Mouse (Mus musculus) heart, postnatal 4 days (tissue): Measurements from ENCODE around the gene Gm11060. TPM values are rescaled to one million over a fixed set of nuclear protein-coding genes. Genes with fewer than 3 reads are reported as not detected.
A peak's percentile ranks its signal among the peaks of the same experiment; 100 is the strongest.

ENCODE experiments used
- DNase-seq: peaks from one replicate; pipeline ENCODE4 v3.0.0; 2021
- total RNA-seq, 2 experiments: library from RNA; stranded (reverse); gene quantifications; 2 replicates each; pipeline ENCODE4 v1.2.3; 2021

Gene Gm11060
- not detected for total RNA-seq

GRCm38 (mm10) chr2:105091718-105092117 lies at the start of gene Gm11060:
TSS of gene Gm11060 (plus strand) at chr2:105092018.
- DNase-seq = no peak

GRCm38 (mm10) chr2:105043152-105043551 lies 48.7 kb upstream of the Gm11060 start:
- no peak for DNase-seq

GRCm38 (mm10) chr2:105048301-105048700 lies 43.5 kb upstream of the Gm11060 start:
- no peak for DNase-seq

- DNase-seq = no peak
Measured at GRCm38 (mm10) chr2:105055529-105055928, 36.3 kb upstream of the Gm11060 start.

- DNase-seq = no peak
Measured at GRCm38 (mm10) chr2:105058577-105059116, 33.2 kb upstream of the Gm11060 start.

GRCm38 (mm10) chr2:105062741-105063372 lies 29.0 kb upstream of the Gm11060 start:
- DNase-seq = no peak

- DNase-seq = no peak
Measured at GRCm38 (mm10) chr2:105072496-105072895, 19.3 kb upstream of the Gm11060 start.

- DNase-seq = no peak
Measured at GRCm38 (mm10) chr2:105074196-105074595, 17.6 kb upstream of the Gm11060 start.

GRCm38 (mm10) chr2:105075809-105076208 lies 16.0 kb upstream of the Gm11060 start:
- no peak for DNase-seq

- DNase-seq = no peak
Measured at GRCm38 (mm10) chr2:105077151-105077550, 14.7 kb upstream of the Gm11060 start.

- no peak for DNase-seq
Measured at GRCm38 (mm10) chr2:105082256-105082790, 9.5 kb upstream of the Gm11060 start.

- no peak for DNase-seq
Measured at GRCm38 (mm10) chr2:105084035-105084434, 7.8 kb upstream of the Gm11060 start.

GRCm38 (mm10) chr2:105086081-105086480 lies 5.7 kb upstream of the Gm11060 start:
- no peak for DNase-seq

GRCm38 (mm10) chr2:105088005-105088404 lies 3.8 kb upstream of the Gm11060 start:
- no peak for DNase-seq

GRCm38 (mm10) chr2:105089083-105089482 lies 2.7 kb upstream of the Gm11060 start:
- DNase-seq = no peak

GRCm38 (mm10) chr2:105089581-105090508 lies 2.0 kb upstream of the Gm11060 start:
- no peak for DNase-seq

GRCm38 (mm10) chr2:105090991-105091390 lies 827 bp upstream of the Gm11060 start:
- no peak for DNase-seq

GRCm38 (mm10) chr2:105097294-105097953 lies 5.6 kb downstream of the Gm11060 start:
- no peak for DNase-seq

- DNase-seq = no peak
Measured at GRCm38 (mm10) chr2:105099410-105099809, 7.6 kb downstream of the Gm11060 start.

- no peak for DNase-seq
Measured at GRCm38 (mm10) chr2:105100541-105100940, 8.7 kb downstream of the Gm11060 start.

- peak; percentile 85 for DNase-seq
Measured at GRCm38 (mm10) chr2:105108703-105109158, 16.9 kb downstream of the Gm11060 start.

GRCm38 (mm10) chr2:105114074-105114473 lies 22.3 kb downstream of the Gm11060 start:
- no peak for DNase-seq
